In genomic region chr2:172440640-172441005, GRCm38 (mm10) we compare ENCODE assay signal across 8 mouse cellular contexts. TPM values are rescaled to one million over a fixed set of nuclear protein-coding genes. Genes with fewer than 3 reads are reported as not detected.
DNase-seq lines count a peak whose midpoint lies in the region; ATAC-seq and TF ChIP-seq lines count a peak whose summit lies in the region.

No protein-coding gene starts in this region.

- WGBS in cerebellum, adult 2 months: under 1% methylated on average over 21 of the region's 21 CpGs
- WGBS in liver, embryonic 11.5 days: 1% methylated on average over 21 of the region's 21 CpGs
- under 1% methylated on average over 21 of the region's 21 CpGs for WGBS in stomach, embryonic 16.5 days

- H3K9me3 ChIP-seq in liver, embryonic 11.5 days (ENCODE audit: control insufficient read depth, low read length): no peaks in the 10 kb centered on the region
- H3K9me3 ChIP-seq in stomach, embryonic 16.5 days (replicated peaks; ENCODE audit: control insufficient read depth, low read length): no peaks in the 10 kb centered on the region

- peak overlapping the region; percentile 96 for H3K4me3 ChIP-seq in cerebellum, adult 2 months (replicated peaks; ENCODE audit: insufficient read depth, low read depth, low read length)
- H3K4me3 ChIP-seq in testis, adult 2 months (ENCODE audit: control insufficient read depth, low read depth, low read length): peak overlapping the region; percentile 96
- H3K4me3 ChIP-seq in liver, embryonic 11.5 days (ENCODE audit: low read depth, low read length): peak overlapping the region; percentile 82
- peak overlapping the region; percentile 87 for H3K4me3 ChIP-seq in stomach, embryonic 16.5 days (replicated peaks; ENCODE audit: low read length)

- no peak for TF ChIP-seq CTCF in cerebellum, adult 2 months (IDR thresholded peaks at IDR 0.05; ENCODE audit: borderline replicate concordance, insufficient read depth, low read depth, low read length)
- TF ChIP-seq CTCF in testis, adult 2 months (IDR thresholded peaks at IDR 0.05; ENCODE audit: control insufficient read depth, insufficient read depth, insufficient replicate concordance, low read depth, low read length): no peak

- H3K4me1 ChIP-seq in cerebellum, adult 2 months (ENCODE audit: control insufficient read depth, insufficient read depth, low read length): peaks cover 5% of the 10 kb centered on the region; the same call in 1 of the 2 replicates
- H3K4me1 ChIP-seq in testis, adult 2 months (ENCODE audit: control insufficient read depth, insufficient read depth, low read length): peaks cover 5% of the 10 kb centered on the region
- peaks cover 14% of the 10 kb centered on the region for H3K4me1 ChIP-seq in liver, embryonic 11.5 days (replicated peaks; ENCODE audit: control insufficient read depth, insufficient read depth, low read length)
- peaks cover 9% of the 10 kb centered on the region for H3K4me1 ChIP-seq in stomach, embryonic 16.5 days (ENCODE audit: control insufficient read depth, insufficient read depth, low read length)

- peak; percentile 56 for ATAC-seq in liver, embryonic 11.5 days (replicated peaks; ENCODE audit: low FRiP score)
- ATAC-seq in stomach, embryonic 16.5 days (ENCODE audit: insufficient read depth, low FRiP score): peak; percentile 38

- peak overlapping the region; percentile 74 for H3K4me2 ChIP-seq in liver, embryonic 11.5 days
- peak overlapping the region; percentile 74 for H3K4me2 ChIP-seq in stomach, embryonic 16.5 days (ENCODE audit: low read depth, low read length)

- peak overlapping the region; percentile 67 for H3K9ac ChIP-seq in liver, embryonic 11.5 days (ENCODE audit: low read depth, low read length)
- peak overlapping the region; percentile 82 for H3K9ac ChIP-seq in stomach, embryonic 16.5 days (ENCODE audit: low read length)

- H3K27me3 ChIP-seq in cerebellum, adult 2 months (ENCODE audit: control insufficient read depth, insufficient read depth, low read length): no peaks in the 10 kb centered on the region
- no peaks in the 10 kb centered on the region for H3K27me3 ChIP-seq in testis, adult 2 months (ENCODE audit: control insufficient read depth, insufficient read depth, low read length)
- no peaks in the 10 kb centered on the region for H3K27me3 ChIP-seq in liver, embryonic 11.5 days (replicated peaks; ENCODE audit: control insufficient read depth, insufficient read depth, low read length)
- no peaks in the 10 kb centered on the region for H3K27me3 ChIP-seq in stomach, embryonic 16.5 days (ENCODE audit: control insufficient read depth, insufficient read depth, low read length)

- no peak for DNase-seq in cerebellum, adult 2 months
- no peak for DNase-seq in cerebellum, adult 9-11 months
- DNase-seq in testis, postnatal 10 days (ENCODE audit: low spot score): no peak
- DNase-seq in liver, embryonic 11.5 days (ENCODE audit: low spot score): no peak
- DNase-seq in Muller cell, postnatal 12 days (ENCODE audit: inconsistent ontology term): no peak
- no peak for DNase-seq in thymus, postnatal 0 days (ENCODE audit: low spot score)

- H3K27ac ChIP-seq in cerebellum, adult 2 months (ENCODE audit: insufficient read depth, low read length): peak overlapping the region; percentile 18; the same call in 1 of the 2 replicates
- H3K27ac ChIP-seq in testis, adult 2 months (ENCODE audit: control insufficient read depth, insufficient read depth, low read depth, low read length): peak overlapping the region; percentile 81
- peak overlapping the region; percentile 17; the same call in 1 of the 2 replicates for H3K27ac ChIP-seq in liver, embryonic 11.5 days (ENCODE audit: low read depth, low read length)
- peak overlapping the region; percentile 49; the same call in 1 of the 2 replicates for H3K27ac ChIP-seq in stomach, embryonic 16.5 days (ENCODE audit: low read length)

- H3K36me3 ChIP-seq in testis, adult 2 months (ENCODE audit: control insufficient read depth, insufficient read depth, low read length): no peaks in the 10 kb centered on the region
- peaks cover 6% of the 10 kb centered on the region; the same call in 1 of the 2 replicates for H3K36me3 ChIP-seq in liver, embryonic 11.5 days (ENCODE audit: control insufficient read depth, insufficient read depth, low read length)
- H3K36me3 ChIP-seq in stomach, embryonic 16.5 days (ENCODE audit: control insufficient read depth, insufficient read depth, low read length): no peaks in the 10 kb centered on the region

- no peak for TF ChIP-seq POLR2A in cerebellum, adult 2 months (IDR thresholded peaks at IDR 0.05; ENCODE audit: borderline replicate concordance, insufficient read depth, low read length)
- no peak for TF ChIP-seq POLR2A in testis, adult 2 months (IDR thresholded peaks at IDR 0.05; ENCODE audit: control insufficient read depth, low read depth, low read length)

RNA-seq across cellular contexts. Expression of gene Rtf2, which starts 0.3 kb away (rescaled TPM):
- 81.7 and 84.4 TPM in 2 replicates for polyA plus RNA-seq in cerebellum, adult 2 months (2012; rRNA removed)
- 21.9 and 22.3 TPM in 2 replicates for polyA plus RNA-seq in testis, adult 2 months (2012; rRNA removed)
- polyA plus RNA-seq in liver, embryonic 11.5 days (2014; fragmentation: Nextera tagmentation; extraction: Ambion mirVana): 73.1 and 78.7 TPM in 2 replicates
- 69.8 and 73.7 TPM in 2 replicates for polyA plus RNA-seq in stomach, embryonic 16.5 days (2015; fragmentation: Nextera tagmentation; extraction: Ambion mirVana)
- polyA plus RNA-seq in thymus, postnatal 0 days (2015; fragmentation: Nextera tagmentation; extraction: Ambion mirVana): 132 and 144 TPM in 2 replicates

RNA-seq across cellular contexts. Expression of gene Gcnt7, which starts 17.8 kb away (rescaled TPM):
- not detected in 2 replicates for polyA plus RNA-seq in cerebellum, adult 2 months (2012; rRNA removed)
- polyA plus RNA-seq in testis, adult 2 months (2012; rRNA removed): 0.07 and 0.11 TPM in 2 replicates
- polyA plus RNA-seq in liver, embryonic 11.5 days (2014; fragmentation: Nextera tagmentation; extraction: Ambion mirVana): 1.2 and 1.3 TPM in 2 replicates
- polyA plus RNA-seq in stomach, embryonic 16.5 days (2015; fragmentation: Nextera tagmentation; extraction: Ambion mirVana): 1.8 and 2.0 TPM in 2 replicates
- 0.84 and 2.0 TPM in 2 replicates for polyA plus RNA-seq in thymus, postnatal 0 days (2015; fragmentation: Nextera tagmentation; extraction: Ambion mirVana)

RNA-seq across cellular contexts. Expression of gene Fam209, which starts 31.7 kb away (rescaled TPM):
- not detected in 2 replicates for polyA plus RNA-seq in cerebellum, adult 2 months (2012; rRNA removed)
- 376 and 416 TPM in 2 replicates for polyA plus RNA-seq in testis, adult 2 months (2012; rRNA removed)
- 0.43 and 0.74 TPM in 2 replicates for polyA plus RNA-seq in liver, embryonic 11.5 days (2014; fragmentation: Nextera tagmentation; extraction: Ambion mirVana)
- not detected in 2 replicates for polyA plus RNA-seq in stomach, embryonic 16.5 days (2015; fragmentation: Nextera tagmentation; extraction: Ambion mirVana)
- polyA plus RNA-seq in thymus, postnatal 0 days (2015; fragmentation: Nextera tagmentation; extraction: Ambion mirVana): 0.90 and 1.0 TPM in 2 replicates

RNA-seq across cellular contexts. Expression of gene Cass4, which starts 47.0 kb away (rescaled TPM):
- 0.11 and 0.14 TPM in 2 replicates for polyA plus RNA-seq in cerebellum, adult 2 months (2012; rRNA removed)
- polyA plus RNA-seq in testis, adult 2 months (2012; rRNA removed): 0.26 and 0.31 TPM in 2 replicates
- 1.1 and 1.5 TPM in 2 replicates for polyA plus RNA-seq in liver, embryonic 11.5 days (2014; fragmentation: Nextera tagmentation; extraction: Ambion mirVana)
- polyA plus RNA-seq in stomach, embryonic 16.5 days (2015; fragmentation: Nextera tagmentation; extraction: Ambion mirVana): 0.18 and 0.44 TPM in 2 replicates
- polyA plus RNA-seq in thymus, postnatal 0 days (2015; fragmentation: Nextera tagmentation; extraction: Ambion mirVana): 2.3 and 2.4 TPM in 2 replicates

Comparison
In these comparisons a context has a peak if more than half of its experiments do, and no peak if none do; other contexts are left out.
1. H3K27ac ChIP-seq: peak in every context shown above with its lines; median percentile 81 in testis, adult 2 months; 49 in stomach, embryonic 16.5 days; 18 in cerebellum, adult 2 months; 17 in liver, embryonic 11.5 days.
2. RNA of gene Fam209, which starts 31.7 kb away (polyA plus RNA-seq): 376 to 416 TPM in testis, adult 2 months; 0.90 to 1.0 TPM in thymus, postnatal 0 days, 0.43 to 0.74 TPM in liver, embryonic 11.5 days, not detected in stomach, embryonic 16.5 days and not detected in cerebellum, adult 2 months; every median in the first group is over 100 times any median in the second.
3. Peak in every context shown above with its lines, with median percentiles within 50 percentile points of each other: H3K4me3 ChIP-seq.